Mouse (Mus musculus): ENCODE measurements at regions not wholly inside any gene's neighbourhood (a gene's known extent, or its start where the extent isn't known, plus 50 kb on each side); places are given as distances from the start of the nearest gene placed in this dataset.

DNA sequence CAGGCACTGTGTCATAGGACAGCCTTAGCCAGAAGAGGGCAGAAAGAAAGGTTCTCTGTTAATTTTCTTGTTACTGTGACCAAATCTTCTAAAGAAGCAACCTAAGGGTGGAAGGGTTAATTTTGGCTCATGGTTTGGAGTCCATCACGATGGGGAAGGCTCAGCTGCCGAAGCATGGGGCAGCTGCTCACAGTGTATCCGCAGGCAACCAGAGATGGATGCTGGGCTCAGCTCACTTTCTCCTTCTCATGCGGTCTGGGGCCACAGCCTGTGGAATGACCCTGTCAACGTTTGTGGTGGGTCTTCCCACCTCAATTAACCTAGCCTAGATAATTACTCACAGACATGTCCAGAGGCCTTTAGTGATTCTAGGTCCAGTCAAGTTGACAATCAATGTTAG lies 160.2 kb upstream of the Topaz1 start:
- in situ Hi-C loops (cut with MboI; ENCODE audit: low sequenced_read_pairs in 2 of 2, unreplicated experiment in 2 of 2): no loop called here
- no peak overlapping the region for H3K27ac ChIP-seq (ENCODE audit: insufficient read depth, low read depth, low read length, poor library complexity, severe bottlenecking)
- no peaks in the 10 kb centered on the region for H3K4me1 ChIP-seq (ENCODE audit: control insufficient read depth in 2 of 2, insufficient read depth in 2 of 2, low read length in 2 of 2, poor library complexity in 1 of 2)
- no peak overlapping the region for H3K4me3 ChIP-seq (ENCODE audit: insufficient read depth in 1 of 2, low read depth in 1 of 2, low read length in 2 of 2, poor library complexity in 1 of 2, severe bottlenecking in 1 of 2)
- H3K9me3 ChIP-seq (ENCODE audit: control insufficient read depth, insufficient read depth, low read depth, low read length): no peaks in the 10 kb centered on the region
- DNase-seq (ENCODE audit: low read depth, low spot score): no peak
- no peaks in the 10 kb centered on the region for H3K36me3 ChIP-seq (ENCODE audit: control insufficient read depth, insufficient read depth, low read length, poor library complexity, severe bottlenecking)
- TF ChIP-seq HCFC1 (IDR thresholded peaks at IDR 0.05; ENCODE audit: borderline replicate concordance, insufficient read depth, low read length) (no peak), ZC3H11A (IDR thresholded peaks at IDR 0.05; ENCODE audit: borderline replicate concordance, low read depth, low read length) (no peak), MAFK (IDR thresholded peaks at IDR 0.05; ENCODE audit: insufficient read depth, low read depth, low read length) (no peak), CHD2 (IDR thresholded peaks at IDR 0.05; ENCODE audit: low read depth, low read length) (no peak), ZNF384 (IDR thresholded peaks at IDR 0.05; ENCODE audit: low read depth, low read length) (no peak)
- no peak overlapping the region for H3K9ac ChIP-seq (ENCODE audit: insufficient read depth, low read depth, low read length, poor library complexity, severe bottlenecking)

DNA sequence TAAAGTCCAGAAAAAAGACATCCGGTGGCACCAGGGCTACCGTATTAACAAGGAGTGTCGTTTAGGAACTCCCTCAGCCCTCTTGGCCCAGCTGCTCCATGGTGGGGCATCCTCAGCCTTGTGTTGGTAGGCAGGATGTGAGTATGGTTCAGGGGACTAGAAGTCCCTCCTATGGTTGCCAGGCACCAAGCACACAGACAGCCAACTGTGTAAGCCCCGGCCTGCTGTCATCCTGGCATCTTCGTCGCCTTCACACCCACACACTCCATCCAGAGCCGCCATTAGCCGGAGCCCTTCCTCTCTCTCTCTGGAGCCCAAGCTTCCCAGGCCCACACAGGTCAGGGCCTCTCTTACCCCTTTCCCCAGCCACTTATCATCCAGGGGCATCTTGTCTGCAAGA lies 158.9 kb upstream of the Topaz1 start:
- DNase-seq (ENCODE audit: low read depth, low spot score): no peak
- Histone ChIP-seq H3K27ac (ENCODE audit: insufficient read depth, low read depth, low read length, poor library complexity, severe bottlenecking) (no peak overlapping the region), H3K9ac (ENCODE audit: insufficient read depth, low read depth, low read length, poor library complexity, severe bottlenecking) (no peak overlapping the region), H3K9me3 (ENCODE audit: control insufficient read depth, insufficient read depth, low read depth, low read length) (no peaks in the 10 kb centered on the region), H3K36me3 (ENCODE audit: control insufficient read depth, insufficient read depth, low read length, poor library complexity, severe bottlenecking) (no peaks in the 10 kb centered on the region), H3K4me3 (ENCODE audit: insufficient read depth in 1 of 2, low read depth in 1 of 2, low read length in 2 of 2, poor library complexity in 1 of 2, severe bottlenecking in 1 of 2) (no peak overlapping the region), H3K4me1 (ENCODE audit: control insufficient read depth in 2 of 2, insufficient read depth in 2 of 2, low read length in 2 of 2, poor library complexity in 1 of 2) (no peaks in the 10 kb centered on the region)
- in situ Hi-C loops (cut with MboI; ENCODE audit: low sequenced_read_pairs in 2 of 2, unreplicated experiment in 2 of 2): no loop called here
- no peak for TF ChIP-seq HCFC1 (IDR thresholded peaks at IDR 0.05; ENCODE audit: borderline replicate concordance, insufficient read depth, low read length)
- TF ChIP-seq MAFK (IDR thresholded peaks at IDR 0.05; ENCODE audit: insufficient read depth, low read depth, low read length): no peak
- no peak for TF ChIP-seq CHD2 (IDR thresholded peaks at IDR 0.05; ENCODE audit: low read depth, low read length)
- TF ChIP-seq ZNF384 (IDR thresholded peaks at IDR 0.05; ENCODE audit: low read depth, low read length): no peak
- TF ChIP-seq ZC3H11A (IDR thresholded peaks at IDR 0.05; ENCODE audit: borderline replicate concordance, low read depth, low read length): no peak

DNA sequence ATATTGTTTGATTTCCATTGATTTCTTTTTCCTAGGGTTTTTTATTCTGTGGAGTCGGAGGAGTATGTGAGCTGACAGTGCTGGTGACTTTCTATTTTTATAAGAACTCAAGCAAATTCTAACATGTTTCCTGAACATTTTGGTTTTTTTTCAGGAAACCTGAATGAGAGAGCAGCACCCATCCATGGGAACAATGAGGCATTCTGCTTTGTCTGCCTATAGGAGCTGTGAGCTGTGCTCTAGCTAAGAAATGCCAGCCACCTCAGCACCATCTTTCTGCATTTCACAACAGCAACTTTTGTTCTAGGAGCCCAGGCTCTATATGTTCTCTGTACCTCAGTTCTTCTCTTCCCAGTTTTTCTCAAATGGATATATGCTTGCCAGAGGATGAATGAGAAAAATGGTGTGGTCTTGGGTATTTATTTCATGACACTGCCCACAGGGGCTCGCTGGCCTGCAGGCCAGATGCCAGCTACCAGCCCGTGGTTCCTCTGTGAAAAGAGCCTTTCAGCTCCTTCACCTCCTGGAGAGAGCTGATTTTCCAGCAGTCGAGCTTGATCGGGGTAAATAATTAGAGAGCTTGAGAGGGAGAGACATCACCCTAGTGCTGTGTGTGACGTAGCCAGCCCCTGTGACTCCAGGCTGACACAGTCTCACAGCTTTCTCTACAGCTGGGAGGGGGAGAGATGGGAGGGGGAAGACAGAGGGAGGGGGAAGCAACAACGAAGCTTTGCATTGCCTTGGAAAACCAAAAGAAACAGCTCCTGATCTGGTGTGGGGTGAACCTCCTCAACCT lies 154.1 kb upstream of the Topaz1 start:
- H3K4me3 ChIP-seq (ENCODE audit: insufficient read depth in 1 of 2, low read depth in 1 of 2, low read length in 2 of 2, poor library complexity in 1 of 2, severe bottlenecking in 1 of 2): no peak overlapping the region
- in situ Hi-C loops (cut with MboI; ENCODE audit: low sequenced_read_pairs in 2 of 2, unreplicated experiment in 2 of 2): no loop called here
- no peak for DNase-seq (ENCODE audit: low read depth, low spot score)
- H3K4me1 ChIP-seq (ENCODE audit: control insufficient read depth in 2 of 2, insufficient read depth in 2 of 2, low read length in 2 of 2, poor library complexity in 1 of 2): peaks cover 0 to 2% of the 10 kb centered on the region in 2 experiments; a peak in 1 of 4 replicates
- no peak overlapping the region for H3K9ac ChIP-seq (ENCODE audit: insufficient read depth, low read depth, low read length, poor library complexity, severe bottlenecking)
- H3K9me3 ChIP-seq (ENCODE audit: control insufficient read depth, insufficient read depth, low read depth, low read length): no peaks in the 10 kb centered on the region
- TF ChIP-seq ZNF384 (IDR thresholded peaks at IDR 0.05; ENCODE audit: low read depth, low read length) (no peak), MAFK (IDR thresholded peaks at IDR 0.05; ENCODE audit: insufficient read depth, low read depth, low read length) (no peak), CHD2 (IDR thresholded peaks at IDR 0.05; ENCODE audit: low read depth, low read length) (no peak), ZC3H11A (IDR thresholded peaks at IDR 0.05; ENCODE audit: borderline replicate concordance, low read depth, low read length) (no peak), HCFC1 (IDR thresholded peaks at IDR 0.05; ENCODE audit: borderline replicate concordance, insufficient read depth, low read length) (no peak)
- no peaks in the 10 kb centered on the region for H3K36me3 ChIP-seq (ENCODE audit: control insufficient read depth, insufficient read depth, low read length, poor library complexity, severe bottlenecking)
- no peak overlapping the region for H3K27ac ChIP-seq (ENCODE audit: insufficient read depth, low read depth, low read length, poor library complexity, severe bottlenecking)

DNA sequence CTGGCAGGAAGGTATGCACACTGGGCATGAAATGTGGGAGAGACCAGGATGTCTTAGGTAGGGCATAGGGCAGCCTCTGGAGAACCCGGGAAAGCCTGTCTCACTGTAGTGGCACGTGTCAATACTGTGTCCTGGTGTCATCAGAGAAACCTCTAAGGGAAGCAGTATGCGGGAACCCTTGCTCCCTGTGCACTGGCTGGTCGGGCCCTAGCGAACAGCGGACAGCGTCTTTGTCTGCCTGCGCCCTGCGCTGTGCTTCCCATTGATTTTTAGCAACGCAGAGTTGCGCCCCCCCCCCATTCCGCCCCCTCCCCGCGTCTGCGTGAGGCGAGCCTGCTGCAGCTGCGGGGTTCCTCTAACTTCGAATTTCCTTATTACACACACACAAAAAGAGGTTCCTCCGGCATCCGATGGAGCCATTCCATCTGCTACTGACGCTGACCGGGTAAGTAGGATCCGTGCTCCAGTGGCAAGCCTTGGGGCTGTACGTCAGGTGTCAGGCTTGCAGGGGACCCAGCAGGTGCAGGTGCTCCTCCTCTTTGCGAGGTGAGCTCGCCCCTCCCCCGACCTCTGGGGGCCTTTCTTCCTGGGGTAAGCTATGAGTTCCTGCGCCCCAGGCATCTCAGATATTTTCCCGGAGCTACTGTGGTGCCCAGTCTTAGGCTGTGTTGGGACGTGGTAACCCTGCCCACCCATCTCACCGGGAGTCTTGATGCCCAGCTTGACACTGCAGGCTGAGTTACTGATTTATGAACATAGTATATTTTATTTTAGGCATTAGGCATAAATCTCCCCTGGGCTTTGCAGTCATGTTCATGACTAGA lies 151.8 kb upstream of the Topaz1 start:
- in situ Hi-C loops (cut with MboI; ENCODE audit: low sequenced_read_pairs in 2 of 2, unreplicated experiment in 2 of 2): no loop called here
- H3K4me1 ChIP-seq (ENCODE audit: control insufficient read depth in 2 of 2, insufficient read depth in 2 of 2, low read length in 2 of 2, poor library complexity in 1 of 2): peaks cover 0 to 2% of the 10 kb centered on the region in 2 experiments; a peak in 1 of 4 replicates
- H3K4me3 ChIP-seq (ENCODE audit: insufficient read depth in 1 of 2, low read depth in 1 of 2, low read length in 2 of 2, poor library complexity in 1 of 2, severe bottlenecking in 1 of 2): peak overlapping the region in 1 of 2 experiments; percentile 30; a peak in 1 of 4 replicates
- no peak overlapping the region for H3K9ac ChIP-seq (ENCODE audit: insufficient read depth, low read depth, low read length, poor library complexity, severe bottlenecking)
- H3K36me3 ChIP-seq (ENCODE audit: control insufficient read depth, insufficient read depth, low read length, poor library complexity, severe bottlenecking): no peaks in the 10 kb centered on the region
- no peaks in the 10 kb centered on the region for H3K9me3 ChIP-seq (ENCODE audit: control insufficient read depth, insufficient read depth, low read depth, low read length)
- H3K27ac ChIP-seq (ENCODE audit: insufficient read depth, low read depth, low read length, poor library complexity, severe bottlenecking): no peak overlapping the region
- no peak for DNase-seq (ENCODE audit: low read depth, low spot score)
- TF ChIP-seq ZNF384 (IDR thresholded peaks at IDR 0.05; ENCODE audit: low read depth, low read length): no peak
- no peak for TF ChIP-seq ZC3H11A (IDR thresholded peaks at IDR 0.05; ENCODE audit: borderline replicate concordance, low read depth, low read length)
- no peak for TF ChIP-seq HCFC1 (IDR thresholded peaks at IDR 0.05; ENCODE audit: borderline replicate concordance, insufficient read depth, low read length)
- no peak for TF ChIP-seq MAFK (IDR thresholded peaks at IDR 0.05; ENCODE audit: insufficient read depth, low read depth, low read length)
- no peak for TF ChIP-seq CHD2 (IDR thresholded peaks at IDR 0.05; ENCODE audit: low read depth, low read length)

Data from ES-E14 (cell line).